Mouse (Mus musculus) heart, embryonic 14.5 days (tissue): ENCODE measurements around the gene Rpl29. TPM values are rescaled to one million over a fixed set of nuclear protein-coding genes. Genes with fewer than 3 reads are reported as not detected.

Experiments
- ATAC-seq: fragments of 200-750 bp; cut with Nextera tagmentation; 2 replicates; pipeline ENCODE4 v1.8.0; 2017; ENCODE audit warnings: low read depth, moderate TSS enrichment; ENCODE audit not compliant: insufficient number of reproducible peaks, insufficient read depth, low FRiP score
- H3K27ac ChIP-seq, 2 experiments: fragments of 200-500 bp in 1 of 2; fragments of 300-500 bp in 1 of 2; sonication (generic) in 1 of 2; replicated peaks in 1 of 2; 2 replicates each; pipeline ENCODE4 v1.5.1; 2012 to 2014; ENCODE audit warnings: low read depth in 2 of 2, low read length in 2 of 2, control low read depth in 1 of 2, mild to moderate bottlenecking in 1 of 2, mixed read lengths in 1 of 2; ENCODE audit not compliant: control insufficient read depth in 1 of 2, insufficient read depth in 1 of 2
- H3K27me3 ChIP-seq: fragments of 300-500 bp; sonication (generic); 2 replicates; pipeline ENCODE4 v1.6.1; 2014; ENCODE audit warnings: mild to moderate bottlenecking, low read length, control low read depth; ENCODE audit not compliant: control insufficient read depth, insufficient read depth
- H3K36me3 ChIP-seq: fragments of 300-500 bp; sonication (generic); 2 replicates; pipeline ENCODE4 v1.6.1; 2014; ENCODE audit warnings: mild to moderate bottlenecking, control low read depth, low read length, mixed read lengths; ENCODE audit not compliant: control insufficient read depth, insufficient read depth
- H3K4me1 ChIP-seq, 2 experiments: fragments of 200-500 bp in 1 of 2; fragments of 300-500 bp in 1 of 2; sonication (generic) in 1 of 2; 2 replicates each; pipeline ENCODE4 v1.6.1; 2012 to 2014; ENCODE audit warnings: low read length in 2 of 2, control low read depth in 1 of 2, mixed read lengths in 1 of 2; ENCODE audit not compliant: control insufficient read depth in 2 of 2, insufficient read depth in 2 of 2
- H3K4me2 ChIP-seq: fragments of 300-500 bp; sonication (generic); 2 replicates; pipeline ENCODE4 v1.6.1; 2014; ENCODE audit warnings: mild to moderate bottlenecking, low read length
- H3K4me3 ChIP-seq, 2 experiments: fragments of 200-500 bp in 1 of 2; fragments of 300-500 bp in 1 of 2; sonication (generic) in 1 of 2; 2 replicates each; pipeline ENCODE4 v1.5.1; 2012 to 2014; ENCODE audit warnings: low read length in 2 of 2, mild to moderate bottlenecking in 2 of 2, control low read depth in 1 of 2, low read depth in 1 of 2, moderate library complexity in 1 of 2; ENCODE audit not compliant: control insufficient read depth in 1 of 2, insufficient read depth in 1 of 2
- H3K9ac ChIP-seq: fragments of 300-500 bp; sonication (generic); 2 replicates; pipeline ENCODE4 v1.6.1; 2014; ENCODE audit warnings: mild to moderate bottlenecking, low read length
- H3K9me3 ChIP-seq: fragments of 300-500 bp; sonication (generic); 2 replicates; pipeline ENCODE4 v1.6.1; 2016; ENCODE audit warnings: low read length, control low read depth; ENCODE audit not compliant: control insufficient read depth
- WGBS: fragments of 180-500 bp; shearing (Covaris S2); extraction: QIAGEN DNeasy Blood & Tissue Kit; methylation state at CpG from one replicate; pipeline ENCODE4 v1.1.7; 2014; 5-methylcytosine and 5-hydroxymethylcytosine counted together
- polyA plus RNA-seq: library from polyadenylated mRNA; unstranded; fragments of >200 nt; fragmentation: Nextera tagmentation; extraction: Ambion mirVana; gene quantifications from 2 replicates; pipeline ENCODE4 v1.2.1, GENCODE M21; 2014

Rpl29 gene
- polyA plus RNA-seq, 1 experiment from 2014 or later = 781 TPM

DNA sequence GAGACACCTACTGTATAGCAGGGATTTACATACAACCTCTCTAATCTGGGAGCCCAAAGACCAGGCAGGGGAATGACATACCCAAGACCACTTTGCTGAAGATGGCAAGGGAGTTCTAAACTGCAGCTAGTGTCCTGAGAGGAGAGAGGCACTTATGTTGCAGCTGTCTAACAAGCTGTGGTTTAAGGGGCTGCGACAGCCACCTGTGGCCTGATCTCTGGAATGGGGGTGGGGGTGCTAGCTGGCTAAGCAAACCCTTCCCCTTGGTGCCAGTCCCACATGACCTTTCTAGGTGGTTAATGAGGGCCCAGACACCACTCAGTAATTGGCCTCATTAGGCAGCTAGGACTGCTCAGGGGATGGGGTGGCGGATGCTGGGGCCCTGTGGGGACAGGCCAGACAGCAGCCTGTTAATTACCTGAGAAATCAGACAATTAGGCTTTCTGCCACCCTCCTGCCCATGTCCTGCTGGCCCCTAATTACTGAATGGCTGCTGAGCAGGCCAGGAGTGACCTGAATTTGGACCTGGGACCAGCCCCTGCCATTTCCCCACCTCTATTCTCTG, 19.1 kb upstream of the Rpl29 start:
- no peak overlapping the region for H3K27ac ChIP-seq
- H3K27me3 ChIP-seq = no peaks in the 10 kb centered on the region
- H3K9me3 ChIP-seq = no peaks in the 10 kb centered on the region
- WGBS = 88% methylated on average over 2 of the region's 2 CpGs
- H3K4me1 ChIP-seq = peaks cover 28 to 38% of the 10 kb centered on the region in 2 experiments
- ATAC-seq = no peak
- H3K4me3 ChIP-seq = no peak overlapping the region
- no peak overlapping the region for H3K4me2 ChIP-seq
- no peak overlapping the region; the same call in 1 of the 2 replicates for H3K9ac ChIP-seq
- H3K36me3 ChIP-seq = no peaks in the 10 kb centered on the region

DNA sequence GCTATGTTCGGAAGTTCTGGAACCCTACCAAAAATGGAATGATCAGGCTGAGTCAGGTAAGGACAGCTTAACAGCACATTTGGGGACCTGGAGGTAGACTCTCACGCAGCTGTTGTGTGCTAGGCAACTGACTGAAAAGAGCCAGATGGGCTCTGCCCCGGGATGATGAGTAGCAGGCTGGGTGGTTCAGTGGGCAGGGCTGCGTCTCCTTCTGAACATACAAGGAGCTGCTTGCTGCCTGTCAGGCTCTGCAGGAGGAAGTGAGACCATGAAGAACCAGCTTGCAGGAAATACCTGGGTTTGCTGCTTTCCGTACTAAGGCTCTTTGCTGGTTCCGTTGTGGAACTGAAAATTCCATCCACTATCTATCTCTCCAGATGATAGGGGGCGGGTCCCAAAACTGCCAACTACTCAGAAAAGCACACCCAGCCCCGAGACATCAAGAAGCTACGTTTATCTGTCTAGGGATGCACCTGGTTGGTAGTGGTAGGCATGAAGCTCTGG, 18.1 kb upstream of the Rpl29 start:
- peaks cover 20 to 32% of the 10 kb centered on the region in 2 experiments for H3K4me1 ChIP-seq
- H3K27me3 ChIP-seq = no peaks in the 10 kb centered on the region
- H3K4me2 ChIP-seq = no peak overlapping the region
- no peaks in the 10 kb centered on the region for H3K36me3 ChIP-seq
- H3K27ac ChIP-seq = no peak overlapping the region
- WGBS = 52% methylated on average over 9 of the region's 9 CpGs
- ATAC-seq = no peak
- no peak overlapping the region for H3K9ac ChIP-seq
- no peaks in the 10 kb centered on the region for H3K9me3 ChIP-seq
- no peak overlapping the region for H3K4me3 ChIP-seq

DNA sequence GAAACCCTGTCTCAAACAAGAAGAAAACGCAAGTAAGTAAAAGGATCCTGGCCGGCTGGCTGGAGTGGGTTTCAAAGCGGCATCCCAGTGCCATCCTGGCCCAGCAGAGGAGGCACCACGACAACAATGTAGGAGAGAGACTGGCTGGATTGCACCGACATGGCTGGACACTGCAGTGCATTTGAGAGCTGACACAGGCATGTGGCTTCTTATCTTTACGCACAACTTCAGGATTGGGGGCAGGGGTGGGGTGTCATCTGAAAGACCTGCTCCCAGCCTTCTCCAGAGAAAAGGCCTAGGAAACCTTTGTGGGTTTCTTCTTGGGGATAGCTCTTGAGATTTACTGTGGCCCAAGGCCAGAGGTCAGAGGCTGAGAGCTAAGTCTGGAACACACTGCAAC, 17.5 kb upstream of the Rpl29 start:
- Histone ChIP-seq H3K4me1 (peaks cover 14 to 26% of the 10 kb centered on the region in 2 experiments), H3K9ac (no peak overlapping the region), H3K36me3 (no peaks in the 10 kb centered on the region), H3K27ac (no peak overlapping the region), H3K4me3 (no peak overlapping the region), H3K27me3 (no peaks in the 10 kb centered on the region), H3K4me2 (no peak overlapping the region), H3K9me3 (no peaks in the 10 kb centered on the region)
- ATAC-seq = no peak
- WGBS = 46% methylated on average over 6 of the region's 6 CpGs

DNA sequence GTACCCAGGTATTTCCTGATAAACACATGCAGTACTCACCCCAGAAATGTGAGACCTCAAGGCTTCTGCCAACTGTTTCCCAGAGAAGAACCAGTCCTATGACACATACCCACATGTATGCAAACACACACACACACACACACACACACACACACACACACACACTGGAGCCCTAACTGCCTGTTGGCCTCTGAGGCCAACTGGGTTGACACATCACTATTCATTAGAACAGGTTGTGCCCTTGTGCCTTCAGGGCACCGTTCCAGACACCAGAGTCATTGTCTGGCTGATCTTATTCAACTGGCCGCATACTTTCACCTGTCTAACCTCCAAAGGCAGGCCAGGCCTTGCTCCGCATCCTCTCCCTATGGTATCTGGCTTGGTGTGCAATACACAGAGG, 17.0 kb upstream of the Rpl29 start:
- Histone ChIP-seq H3K27ac (no peak overlapping the region), H3K9ac (no peak overlapping the region), H3K4me1 (peaks cover 14 to 26% of the 10 kb centered on the region in 2 experiments), H3K4me2 (no peak overlapping the region), H3K9me3 (no peaks in the 10 kb centered on the region), H3K27me3 (no peaks in the 10 kb centered on the region), H3K4me3 (no peak overlapping the region), H3K36me3 (no peaks in the 10 kb centered on the region)
- WGBS = 80% methylated on average over 3 of the region's 3 CpGs
- no peak for ATAC-seq

DNA sequence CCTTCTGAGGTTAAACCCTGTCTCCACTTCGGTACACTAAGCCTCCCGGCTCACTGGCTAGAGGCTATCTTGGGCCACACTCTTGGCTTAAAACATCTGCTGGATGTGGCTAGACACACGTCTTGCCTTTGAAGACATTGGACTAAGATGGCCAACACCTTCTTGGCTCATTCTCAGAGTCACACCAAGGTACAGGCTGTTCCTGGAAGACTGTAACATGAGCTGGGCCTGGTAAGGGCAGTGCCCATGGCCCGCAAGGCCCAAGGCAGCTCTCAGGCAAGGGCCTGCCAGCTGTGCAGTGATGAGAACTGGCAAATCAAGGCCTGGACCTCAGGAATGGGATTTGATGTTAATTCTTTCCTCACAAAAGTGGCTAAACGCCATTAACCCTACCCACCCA, 15.6 kb upstream of the Rpl29 start:
- no peak for ATAC-seq
- H3K4me2 ChIP-seq = no peak overlapping the region
- H3K9me3 ChIP-seq = no peaks in the 10 kb centered on the region
- H3K27ac ChIP-seq = no peak overlapping the region
- 84% methylated on average over 5 of the region's 5 CpGs for WGBS
- no peaks in the 10 kb centered on the region for H3K36me3 ChIP-seq
- H3K9ac ChIP-seq = no peak overlapping the region
- no peaks in the 10 kb centered on the region for H3K27me3 ChIP-seq
- no peak overlapping the region for H3K4me3 ChIP-seq
- peaks cover 24 to 35% of the 10 kb centered on the region in 2 experiments for H3K4me1 ChIP-seq

DNA sequence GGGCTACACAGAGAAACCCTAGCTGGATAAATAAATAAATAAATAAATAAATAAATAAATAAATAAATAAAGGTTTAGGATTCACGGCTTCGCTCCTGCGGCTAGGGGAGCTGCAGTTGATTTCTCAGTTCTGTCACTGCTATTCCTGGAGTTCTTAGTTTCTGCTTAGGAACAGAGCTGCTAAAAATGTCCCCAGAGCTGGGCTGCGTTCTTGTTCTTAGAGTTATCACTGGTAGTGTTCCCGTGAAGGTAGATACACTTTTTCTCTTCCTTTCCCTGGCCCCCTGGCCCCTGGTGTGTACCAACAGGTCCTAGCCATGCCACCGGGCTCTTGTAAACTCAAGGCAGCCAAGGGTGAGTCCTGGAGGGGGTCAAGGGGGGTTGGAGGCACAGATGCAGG, 12.4 kb upstream of the Rpl29 start:
- H3K4me2 ChIP-seq = no peak overlapping the region
- 0 out of 2 replicates have a peak, but pooled peaks cover 3% of the 10 kb centered on the region for H3K27me3 ChIP-seq

DNA sequence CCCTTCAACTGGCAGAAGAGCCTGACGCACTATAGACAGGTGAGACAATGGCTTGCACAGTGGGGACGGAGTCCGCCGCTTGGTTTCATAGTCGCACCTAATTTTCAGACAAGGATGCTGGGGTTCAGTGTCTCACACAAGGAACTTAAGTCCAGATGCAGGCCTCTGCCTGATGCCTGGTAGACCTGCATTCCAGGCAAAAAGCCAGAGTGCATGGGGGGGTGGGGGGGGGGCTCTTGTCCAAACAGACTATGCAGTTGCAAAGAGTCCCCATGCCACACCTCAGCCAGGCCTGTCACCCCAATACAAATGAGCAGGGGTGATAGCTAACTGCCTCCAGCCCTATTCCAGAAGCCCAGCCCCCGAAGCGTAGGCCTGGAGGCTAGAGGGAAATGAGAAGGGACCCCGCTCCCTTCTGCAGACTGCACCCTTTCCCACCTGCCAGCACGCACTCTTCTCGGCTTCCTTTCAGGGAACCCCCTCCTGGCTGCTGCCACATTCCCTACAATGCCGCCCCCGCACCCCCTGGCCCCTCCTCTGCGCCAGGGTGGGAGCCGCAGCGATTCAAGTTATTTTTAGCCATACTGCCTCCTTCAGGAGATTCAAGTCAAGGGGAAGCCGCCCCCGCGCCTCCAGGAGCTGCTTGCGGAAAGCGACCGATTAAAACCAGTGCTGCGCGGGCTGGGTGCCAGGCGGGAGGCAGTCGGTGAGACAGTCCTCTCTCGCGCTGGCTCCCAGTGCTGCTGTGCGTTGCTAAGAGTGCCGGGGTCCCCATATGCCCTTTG, 11.2 kb upstream of the Rpl29 start:
- Histone ChIP-seq H3K9me3 (no peaks in the 10 kb centered on the region), H3K27me3 (0 out of 2 replicates have a peak, but pooled peaks cover 3% of the 10 kb centered on the region), H3K36me3 (no peaks in the 10 kb centered on the region), H3K9ac (peak overlapping the region; percentile 67), H3K27ac (peak overlapping the region in 1 of 2 experiments; percentile 78; a peak in 3 of 4 replicates), H3K4me2 (peak overlapping the region; percentile 79), H3K4me1 (peaks cover 24% of the 10 kb centered on the region in 2 experiments), H3K4me3 (peak overlapping the region; percentile 22 to 23; a peak in 3 of 4 replicates)
- 14% methylated on average over 29 of the region's 29 CpGs for WGBS
- ATAC-seq = peak; percentile 67

More for the DNA sequence above, 12.4 kb upstream of the Rpl29 start:
- Histone ChIP-seq H3K9me3 (no peaks in the 10 kb centered on the region), H3K27ac (peak overlapping the region; percentile 42 to 78; a peak in 2 of 4 replicates), H3K4me3 (no peak overlapping the region), H3K9ac (no peak overlapping the region), H3K4me1 (peaks cover 26 to 30% of the 10 kb centered on the region in 2 experiments), H3K36me3 (no peaks in the 10 kb centered on the region)
- WGBS = 46% methylated on average over 6 of the region's 6 CpGs
- no peak for ATAC-seq
